Mouse (Mus musculus): ENCODE measurements around the gene Zglp1.
"Not testable (repeated sequence)": the region's sequence is repeated elsewhere in the genome, so short reads cannot be mapped to it uniquely, and the experiment has no call there.

GRCm38 (mm10) chr9:21044785-21045184 lies 22.1 kb downstream of the Zglp1 start:
- TF ChIP-seq CTCF, EP300 (IDR thresholded peaks at IDR 0.05; ENCODE audit: low read depth): not testable (repeated sequence)
